Mouse (Mus musculus): ENCODE results near the gene Nsrp1. TPM values are rescaled to one million over a fixed set of nuclear protein-coding genes. Genes with fewer than 3 reads are reported as not detected.

Nsrp1 gene
- total and polyA plus RNA-seq, 3 experiments, result 8.8 to 45.7 (median 17.6) TPM

- Histone ChIP-seq H3K4me3 (replicated peaks in 1 of 3; ENCODE audit: low read depth in 2 of 3, low read length in 2 of 3, poor library complexity in 1 of 3) (no peak overlapping the region), H3K9me3 (replicated peaks; ENCODE audit: low read length) (no peaks in the 10 kb centered on the region), H3K79me2 (replicated peaks; ENCODE audit: control insufficient read depth, extremely low read depth, insufficient read depth, poor library complexity, severe bottlenecking) (no peaks in the 10 kb centered on the region), H3K4me1 (ENCODE audit: control insufficient read depth in 1 of 2, insufficient read depth in 2 of 2) (peaks cover 0 to 37% of the 10 kb centered on the region in 2 experiments; a peak in 2 of 4 replicates), H3K27me3 (replicated peaks) (no peaks in the 10 kb centered on the region), H3K9ac (ENCODE audit: insufficient read depth, low read depth) (no peak overlapping the region), H3K4me2 (ENCODE audit: insufficient read depth, low read depth, poor library complexity, severe bottlenecking) (no peak overlapping the region), H3K27ac (ENCODE audit: insufficient read depth, low read depth) (no peak overlapping the region), H3K36me3 (replicated peaks in 1 of 2; ENCODE audit: control insufficient read depth in 1 of 2, insufficient read depth in 1 of 2, low read length in 1 of 2) (peaks cover 15 to 27% of the 10 kb centered on the region in 2 experiments)
- no peak for DNase-seq (ENCODE audit: extremely low read depth)
- TF ChIP-seq NELFE (IDR thresholded peaks at IDR 0.05; ENCODE audit: low read depth, low read length) (no peak), UBTF (IDR thresholded peaks at IDR 0.05; ENCODE audit: low read depth, low read length) (no peak), POLR2AphosphoS2 (IDR thresholded peaks at IDR 0.05; ENCODE audit: low read depth, low read length) (no peak), USF1 (IDR thresholded peaks at IDR 0.05; ENCODE audit: low read depth, low read length) (no peak)
- in situ Hi-C loops (cut with MboI; ENCODE audit: low pct_ligation_motif_present, low pct_unique_long_range_greater_than_20kb, low sequenced_read_pairs), result no loop called here
- dilution Hi-C loops (cut with MboI; ENCODE audit: extremely low pct_ligation_motif_present, extremely low pct_unique_long_range_greater_than_20kb, low sequenced_read_pairs), result no loop called here
Measured at GRCm38 (mm10) chr11:77041891-77042290, 36.3 kb downstream of the Nsrp1 start.

- Histone ChIP-seq H3K9me3 (replicated peaks; ENCODE audit: low read length) (no peaks in the 10 kb centered on the region), H3K79me2 (replicated peaks; ENCODE audit: control insufficient read depth, extremely low read depth, insufficient read depth, poor library complexity, severe bottlenecking) (no peaks in the 10 kb centered on the region), H3K36me3 (replicated peaks in 1 of 2; ENCODE audit: control insufficient read depth in 1 of 2, insufficient read depth in 1 of 2, low read length in 1 of 2) (no peaks in the 10 kb centered on the region), H3K9ac (ENCODE audit: insufficient read depth, low read depth) (no peak overlapping the region), H3K4me3 (replicated peaks in 1 of 3; ENCODE audit: low read depth in 2 of 3, low read length in 2 of 3, poor library complexity in 1 of 3) (no peak overlapping the region), H3K27ac (ENCODE audit: insufficient read depth, low read depth) (no peak overlapping the region), H3K4me1 (ENCODE audit: control insufficient read depth in 1 of 2, insufficient read depth in 2 of 2) (no peaks in the 10 kb centered on the region), H3K4me2 (ENCODE audit: insufficient read depth, low read depth, poor library complexity, severe bottlenecking) (no peak overlapping the region), H3K27me3 (replicated peaks) (no peaks in the 10 kb centered on the region)
- DNase-seq (ENCODE audit: extremely low read depth), result no peak
- TF ChIP-seq ZNF384 (IDR thresholded peaks at IDR 0.05; ENCODE audit: low read depth, low read length), result no peak
- TF ChIP-seq ELF1 (IDR thresholded peaks at IDR 0.05; ENCODE audit: low read depth, low read length), result no peak
- TF ChIP-seq KAT2A (IDR thresholded peaks at IDR 0.05; ENCODE audit: insufficient replicate concordance, low read length), result no peak
- TF ChIP-seq MAX (IDR thresholded peaks at IDR 0.05; ENCODE audit: low read length), result no peak
- TF ChIP-seq RAD21 (IDR thresholded peaks at IDR 0.05; ENCODE audit: low read depth, low read length), result no peak
- no peak for TF ChIP-seq GABPA (IDR thresholded peaks at IDR 0.05; ENCODE audit: insufficient replicate concordance, low read depth, low read length)
- no peak for TF ChIP-seq TCF12 (IDR thresholded peaks at IDR 0.05; ENCODE audit: low read depth, low read length)
- in situ Hi-C loops (cut with MboI; ENCODE audit: low pct_ligation_motif_present, low pct_unique_long_range_greater_than_20kb, low sequenced_read_pairs) (no loop called here), dilution Hi-C loops (cut with MboI; ENCODE audit: extremely low pct_ligation_motif_present, extremely low pct_unique_long_range_greater_than_20kb, low sequenced_read_pairs) (no loop called here)
Measured at GRCm38 (mm10) chr11:77031151-77031934, 46.9 kb downstream of the Nsrp1 start.

GRCm38 (mm10) chr11:77028157-77028556 lies 50.1 kb downstream of the Nsrp1 start:
- Histone ChIP-seq H3K27ac (ENCODE audit: insufficient read depth, low read depth) (no peak overlapping the region), H3K4me2 (ENCODE audit: insufficient read depth, low read depth, poor library complexity, severe bottlenecking) (no peak overlapping the region), H3K4me3 (replicated peaks in 1 of 3; ENCODE audit: low read depth in 2 of 3, low read length in 2 of 3, poor library complexity in 1 of 3) (no peak overlapping the region), H3K9me3 (replicated peaks; ENCODE audit: low read length) (no peaks in the 10 kb centered on the region), H3K9ac (ENCODE audit: insufficient read depth, low read depth) (no peak overlapping the region), H3K4me1 (ENCODE audit: control insufficient read depth in 1 of 2, insufficient read depth in 2 of 2) (no peaks in the 10 kb centered on the region), H3K79me2 (replicated peaks; ENCODE audit: control insufficient read depth, extremely low read depth, insufficient read depth, poor library complexity, severe bottlenecking) (no peaks in the 10 kb centered on the region), H3K36me3 (replicated peaks in 1 of 2; ENCODE audit: control insufficient read depth in 1 of 2, insufficient read depth in 1 of 2, low read length in 1 of 2) (no peaks in the 10 kb centered on the region), H3K27me3 (replicated peaks) (peaks cover 6% of the 10 kb centered on the region)
- dilution Hi-C loops (cut with MboI; ENCODE audit: extremely low pct_ligation_motif_present, extremely low pct_unique_long_range_greater_than_20kb, low sequenced_read_pairs), result no loop called here
- TF ChIP-seq ETS1 (conservative IDR thresholded peaks at IDR 0.05; ENCODE audit: low read depth, low read length) (no peak), NRF1 (IDR thresholded peaks at IDR 0.05; ENCODE audit: low read depth, low read length) (no peak), TCF12 (IDR thresholded peaks at IDR 0.05; ENCODE audit: low read depth, low read length) (no peak)
- DNase-seq (ENCODE audit: extremely low read depth), result no peak
- in situ Hi-C loops (cut with MboI; ENCODE audit: low pct_ligation_motif_present, low pct_unique_long_range_greater_than_20kb, low sequenced_read_pairs), result no loop called here

All from CH12.LX (cell line).